Mouse (Mus musculus) c-Kit-positive CD71-positive TER-119-negative erythroid progenitor cells, embryonic 14.5 days (primary cell): Measurements from ENCODE around the gene Zfp385a.
A peak's percentile ranks its signal among the peaks of the same experiment; 100 is the strongest.

ENCODE experiments used
- DNase-seq: peaks from one replicate; pipeline ENCODE4 v3.0.0-alpha.2; 2013; ENCODE audit warnings: low read depth

The Zfp385a gene

DNA sequence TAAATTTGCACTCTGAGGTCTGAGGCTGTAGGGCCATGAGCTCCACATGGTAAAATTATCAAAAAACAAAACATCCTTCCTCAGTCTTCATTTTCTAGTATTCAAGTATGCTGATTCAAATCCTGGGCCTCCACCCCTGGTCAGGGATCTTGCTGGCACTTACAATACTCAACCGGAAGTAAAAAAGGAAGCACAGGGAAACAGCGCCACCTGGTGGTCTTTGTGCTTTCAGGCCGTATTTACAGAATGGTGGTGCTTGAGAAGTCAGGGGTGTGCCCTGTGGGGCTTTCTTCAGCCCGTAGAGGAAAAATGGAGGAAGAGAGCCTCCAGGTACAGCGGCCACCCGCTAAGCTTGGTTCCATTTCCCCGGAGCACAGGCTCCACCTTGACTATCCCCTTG, 32.8 kb downstream of the Zfp385a start:
- peak; percentile 97 for DNase-seq

DNA sequence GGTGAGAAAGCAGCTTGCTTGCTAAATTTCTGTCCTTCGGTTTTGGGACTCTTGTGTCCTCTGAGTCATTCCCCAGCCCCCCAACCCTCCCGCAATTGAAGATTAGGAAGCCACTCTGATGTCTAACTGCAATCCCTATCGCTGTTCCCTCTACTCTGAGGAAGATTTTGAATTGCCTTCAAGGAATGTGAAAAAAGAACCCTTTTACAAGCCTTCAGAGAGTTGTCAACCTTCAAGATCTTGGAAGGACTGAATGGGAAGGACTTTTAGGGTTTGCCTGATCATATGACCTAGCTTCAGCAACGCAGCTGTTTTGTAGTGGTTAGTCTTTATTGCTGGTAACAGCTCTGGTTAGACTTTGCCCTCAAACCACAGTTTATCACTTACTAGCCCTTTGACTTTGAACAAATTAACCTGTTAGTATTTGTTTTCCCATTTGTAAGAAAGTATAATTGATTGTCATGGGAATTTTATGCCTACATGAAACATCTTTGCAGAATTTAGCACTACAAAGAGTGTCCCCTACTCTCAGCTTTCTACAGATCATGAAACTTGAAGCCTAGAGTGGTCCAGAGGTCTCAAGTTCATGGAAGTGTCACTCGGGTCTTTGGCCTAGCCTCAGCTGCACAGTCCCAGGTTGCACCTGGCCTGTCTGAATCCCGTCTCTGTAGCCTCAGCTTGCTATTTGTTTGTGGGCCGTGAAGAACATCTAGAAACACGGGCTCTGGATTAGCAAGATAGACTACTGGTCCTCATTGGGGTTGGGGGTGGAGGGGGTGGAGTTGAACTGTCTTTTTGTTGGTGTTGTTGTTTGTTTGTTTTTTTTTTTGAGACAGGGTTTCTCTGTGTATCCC, 33.9 kb downstream of the Zfp385a start:
- DNase-seq: no peak

DNA sequence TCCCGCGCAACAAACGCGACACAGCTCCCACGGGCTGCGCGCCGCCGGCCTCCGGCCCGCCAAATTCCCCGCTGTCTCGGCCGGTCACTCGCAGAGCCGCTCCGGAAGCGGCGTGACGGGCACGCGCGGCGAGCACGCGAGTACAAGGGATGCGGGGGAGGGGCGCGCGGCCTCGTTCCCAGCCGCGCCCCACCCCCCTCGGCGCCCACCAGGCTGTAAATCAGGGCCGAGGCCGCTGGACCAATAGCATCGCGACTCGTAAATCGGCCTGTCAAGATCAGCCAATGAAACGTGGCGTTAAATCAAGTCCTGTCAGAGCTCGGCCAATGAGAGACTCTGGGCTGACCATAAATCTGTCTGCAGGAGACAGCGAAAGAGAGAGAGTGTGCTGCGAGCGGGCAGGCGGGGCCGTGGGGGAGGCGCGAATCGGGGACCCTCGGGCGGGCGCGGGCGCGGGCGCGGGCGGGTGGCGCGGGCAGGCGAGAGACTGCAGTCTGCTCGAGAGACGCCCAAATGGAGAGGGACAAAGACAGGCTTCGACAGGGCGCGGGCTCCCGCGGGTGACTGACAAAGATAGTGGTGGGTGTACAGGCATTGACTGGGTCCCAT, 34.7 kb downstream of the Zfp385a start:
- DNase-seq: peak; percentile 78

DNA sequence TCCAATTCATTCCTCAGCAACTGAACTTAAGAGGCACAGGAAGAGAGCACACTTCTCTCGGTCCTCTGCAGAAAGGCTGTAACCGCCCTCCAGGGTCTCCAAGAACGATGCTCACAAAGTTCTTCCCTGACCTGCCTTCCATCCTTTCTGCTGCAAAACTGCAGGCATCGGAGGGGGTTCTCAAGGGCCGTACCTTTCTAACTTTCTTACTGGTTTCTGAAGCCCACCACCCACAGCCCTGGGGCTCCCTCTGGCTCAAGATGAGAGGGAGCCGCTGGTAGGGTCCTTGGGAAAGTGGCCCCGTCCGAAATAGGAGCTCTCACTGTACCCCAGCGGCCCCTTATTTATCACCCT, 35.3 kb downstream of the Zfp385a start:
- DNase-seq: no peak

DNA sequence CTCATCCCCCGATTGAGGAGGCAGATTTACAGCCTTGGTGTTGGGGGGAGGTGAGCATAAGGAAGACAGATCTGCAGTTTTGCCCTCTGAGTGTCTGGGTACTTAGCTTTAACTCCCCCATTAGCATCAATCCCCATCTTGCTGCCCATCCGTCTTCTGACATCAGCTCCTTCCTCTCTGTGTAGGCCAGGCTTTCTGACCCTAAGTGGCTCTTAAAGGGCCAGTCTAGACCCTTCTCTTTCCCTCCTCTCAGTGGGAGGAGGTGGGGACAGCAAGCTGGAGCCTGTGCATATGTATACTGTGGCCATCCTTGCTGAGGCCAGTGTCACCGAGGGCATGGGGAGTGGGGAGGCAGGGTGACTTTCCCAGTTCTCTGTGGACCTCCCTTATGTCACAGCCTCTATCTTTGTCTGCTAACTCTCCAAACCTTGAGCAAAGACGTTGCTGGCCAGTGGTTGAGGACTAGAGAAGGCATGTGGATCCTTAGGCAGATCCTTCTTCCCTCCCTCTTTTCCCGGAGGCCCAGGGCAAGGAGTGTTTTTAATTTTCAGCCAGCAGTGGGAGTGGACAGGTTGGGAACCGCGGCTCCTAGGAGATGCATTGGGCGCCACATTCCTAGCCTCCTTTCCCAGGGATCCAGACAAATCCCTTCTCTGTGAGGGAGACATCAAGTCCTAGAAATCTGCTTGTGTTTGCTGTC, 35.8 kb downstream of the Zfp385a start:
- DNase-seq: no peak

DNA sequence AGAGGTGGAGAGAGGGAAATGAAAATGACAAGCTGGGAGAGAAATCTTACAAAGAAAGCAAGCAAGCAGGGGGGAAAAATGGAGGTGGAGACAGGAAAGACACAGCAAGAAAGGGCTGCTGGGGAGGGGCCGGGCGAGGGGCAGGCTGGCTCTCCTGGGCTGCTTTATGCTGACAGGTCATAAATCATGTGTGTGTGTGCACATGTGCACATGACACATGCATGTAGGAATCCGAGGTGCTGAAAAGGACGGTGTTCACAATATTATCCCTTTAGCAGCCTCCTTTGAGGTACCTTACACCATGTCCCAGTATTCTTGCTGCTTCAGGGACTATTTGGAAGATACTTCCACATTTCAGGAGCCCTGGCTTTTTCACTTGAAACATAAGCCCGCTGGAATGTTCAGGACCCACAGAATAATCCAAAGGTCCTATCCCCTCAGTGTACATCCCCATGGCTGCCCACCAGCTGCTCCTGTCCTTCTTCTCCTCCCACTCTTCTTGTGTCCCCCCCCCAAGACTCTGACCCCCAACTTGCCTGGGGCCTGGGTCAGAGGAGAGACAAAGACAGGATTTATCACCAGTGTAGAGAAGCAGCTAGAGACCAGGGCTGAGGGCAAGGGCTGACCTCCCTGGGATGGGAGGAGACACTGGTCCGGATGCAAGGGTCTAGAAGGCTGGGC, 37.4 kb downstream of the Zfp385a start:
- DNase-seq: no peak

DNA sequence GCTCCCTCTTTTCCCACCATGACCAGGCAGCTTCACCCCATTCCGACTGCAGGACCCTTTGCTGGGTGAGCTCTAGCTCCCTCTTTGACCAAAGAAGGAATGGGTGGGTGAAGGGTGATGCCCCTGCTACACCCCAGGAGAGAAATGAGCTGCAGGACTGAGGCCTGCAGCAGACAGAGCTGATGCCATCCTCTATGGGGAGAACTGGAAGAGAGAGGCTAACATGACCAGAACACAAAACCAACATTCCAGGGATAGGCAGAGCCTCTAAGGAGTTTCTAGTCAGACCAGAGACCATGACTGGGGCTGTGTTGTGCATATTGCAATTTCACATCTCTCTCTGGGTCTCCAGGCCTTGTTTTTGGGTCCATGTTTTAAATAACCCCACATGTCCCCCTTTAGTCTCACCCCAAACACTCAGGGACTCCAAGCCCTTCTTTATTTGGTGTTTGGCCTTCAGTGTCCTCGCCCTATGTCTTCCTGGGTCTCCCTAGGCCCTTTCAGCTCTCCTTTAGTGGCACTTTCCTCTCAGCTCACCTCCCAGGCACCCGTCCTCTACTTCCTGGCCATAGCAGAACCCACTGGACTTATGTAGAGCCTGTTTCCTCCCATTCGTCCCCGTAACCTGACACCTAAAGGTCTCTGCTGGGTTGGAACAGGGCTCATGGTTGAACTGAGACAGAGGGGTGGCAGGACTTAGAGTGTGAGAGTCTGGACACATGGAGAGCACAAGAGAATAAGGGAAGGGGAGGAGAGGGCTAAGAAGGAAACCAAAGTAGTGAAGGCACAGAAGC, 38.1 kb downstream of the Zfp385a start:
- DNase-seq: no peak

DNA sequence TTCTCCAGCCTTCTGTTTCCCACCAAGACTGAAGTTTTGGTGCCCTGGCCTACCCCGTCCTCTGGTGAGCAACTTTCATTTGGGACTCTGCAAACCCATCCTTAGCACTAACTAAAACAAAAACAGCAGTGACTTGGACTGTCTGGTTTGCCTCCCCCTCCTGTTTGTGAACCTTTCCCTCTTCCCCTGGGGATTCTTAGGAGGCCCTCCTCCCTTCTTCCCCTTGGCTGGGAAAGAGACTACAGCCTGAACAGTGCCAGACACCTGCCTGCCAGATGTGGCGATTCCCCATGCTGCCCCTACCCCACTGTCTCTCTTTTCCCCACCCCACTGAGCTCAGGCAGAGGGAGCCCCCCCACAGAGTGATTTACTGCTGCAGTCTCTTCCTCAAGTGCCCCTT, 38.8 kb downstream of the Zfp385a start:
- no peak for DNase-seq

DNA sequence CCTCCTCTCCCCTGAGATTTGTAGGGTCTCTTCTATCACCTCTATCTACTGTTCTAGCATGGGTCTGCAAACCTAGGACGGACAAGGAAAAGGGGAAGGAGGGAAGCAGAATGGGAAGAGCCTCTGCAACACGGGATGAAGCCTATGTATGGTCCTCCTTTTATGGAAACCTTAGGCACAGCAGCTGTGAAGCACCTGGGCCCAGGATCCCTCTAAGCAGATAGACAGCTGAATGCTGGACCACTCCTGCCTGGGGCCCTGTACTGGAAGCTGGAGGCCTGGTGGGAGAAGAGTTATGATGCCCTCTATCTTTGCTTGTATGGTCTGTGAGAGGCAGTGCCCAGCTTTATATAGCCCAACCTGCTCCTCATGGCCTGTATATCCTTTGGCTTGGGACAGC, 39.3 kb downstream of the Zfp385a start:
- DNase-seq: no peak

DNA sequence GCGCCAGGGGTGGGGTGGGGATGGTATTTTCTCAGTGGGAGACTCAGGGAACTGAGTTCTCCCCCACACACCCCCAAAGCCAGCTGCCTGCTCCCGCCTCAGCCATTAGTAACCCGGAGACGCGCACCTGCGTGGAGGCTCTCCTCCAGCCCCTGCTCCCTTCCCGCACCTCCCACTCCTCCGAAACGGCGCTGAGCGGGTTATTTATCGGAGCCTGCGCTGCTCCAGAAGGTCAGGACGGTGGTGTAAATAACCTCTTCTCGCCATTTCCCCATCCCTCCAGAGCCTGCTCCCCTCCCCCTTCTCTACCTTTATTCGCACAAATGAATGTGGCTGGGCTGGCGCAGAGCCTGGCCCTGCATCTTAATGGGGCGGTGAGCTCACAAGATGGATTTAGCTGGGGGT, 39.8 kb downstream of the Zfp385a start:
- no peak for DNase-seq

DNA sequence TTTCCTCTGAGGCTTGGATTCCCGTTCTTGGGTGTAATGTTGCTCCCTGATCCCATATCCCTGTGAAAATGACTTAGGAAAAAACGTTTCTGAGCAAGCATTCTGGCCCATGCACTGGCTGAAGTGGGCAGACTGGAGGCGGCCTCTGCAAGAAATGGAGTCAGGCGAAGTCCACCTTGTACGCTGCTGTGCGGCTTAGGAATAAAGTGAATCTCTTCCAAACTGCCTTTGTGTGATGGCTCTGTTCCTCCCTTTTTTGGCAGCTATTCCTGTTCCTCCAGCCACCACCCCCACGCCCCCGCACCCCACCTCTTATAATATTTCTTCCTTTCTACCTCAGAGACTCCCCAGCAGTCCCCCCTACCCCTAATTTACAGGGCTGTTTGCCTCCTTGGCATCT, 40.2 kb downstream of the Zfp385a start:
- no peak for DNase-seq

DNA sequence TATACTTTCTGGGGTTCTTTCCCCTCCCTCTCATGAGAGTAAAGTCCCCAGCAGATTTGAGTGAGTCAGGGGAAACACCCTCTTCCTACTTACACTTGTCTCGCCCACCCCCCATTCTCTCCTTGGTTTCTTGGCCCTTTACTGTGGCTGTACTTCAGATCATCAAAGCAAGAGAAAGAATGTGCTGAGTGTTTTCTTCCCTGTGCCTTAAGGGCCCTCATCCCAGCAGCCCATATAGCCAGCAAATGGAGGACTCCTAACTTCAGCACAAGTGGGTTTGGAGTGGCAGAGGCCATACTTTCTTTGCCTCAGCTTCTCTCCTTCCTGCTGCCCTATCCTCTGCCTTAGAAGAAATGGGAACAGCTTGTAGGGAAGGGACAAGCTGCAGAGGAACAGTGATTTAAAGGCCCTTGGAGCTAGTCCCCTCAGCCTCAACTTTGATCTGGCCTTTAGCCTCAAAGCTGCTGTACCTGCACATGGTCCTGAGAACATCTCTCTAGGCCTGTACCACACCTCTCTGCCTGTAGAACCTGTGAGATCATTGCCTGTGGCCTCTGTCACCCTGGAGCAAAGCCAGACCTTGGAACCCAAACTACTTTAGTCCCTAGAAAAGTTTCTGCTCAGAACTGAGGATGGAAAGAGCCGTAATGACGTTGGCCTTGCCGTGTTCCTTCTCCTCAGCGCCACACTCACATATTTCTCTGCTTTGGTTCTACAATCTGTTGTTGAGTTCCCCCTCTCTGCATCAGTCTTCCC, 40.9 kb downstream of the Zfp385a start:
- DNase-seq: no peak

DNA sequence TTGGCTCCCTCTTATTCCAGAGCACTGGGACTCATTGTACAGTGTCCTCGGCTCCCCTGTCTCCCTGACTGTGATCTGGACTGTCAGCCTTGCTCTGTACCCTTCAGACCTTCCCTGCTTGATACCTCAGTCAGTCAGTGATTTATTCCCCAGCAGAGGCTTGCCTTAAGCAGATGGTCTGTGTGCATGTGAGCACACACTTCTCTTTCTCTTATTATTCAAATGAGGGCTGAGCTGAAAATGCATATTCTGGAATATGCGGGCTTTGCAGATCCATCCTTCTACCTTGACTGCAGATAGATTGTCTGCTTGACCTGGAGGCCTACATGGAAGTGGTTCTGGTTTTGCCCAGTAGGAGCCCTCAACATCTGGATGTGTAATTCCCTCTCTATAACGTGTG, 41.9 kb downstream of the Zfp385a start:
- no peak for DNase-seq

DNA sequence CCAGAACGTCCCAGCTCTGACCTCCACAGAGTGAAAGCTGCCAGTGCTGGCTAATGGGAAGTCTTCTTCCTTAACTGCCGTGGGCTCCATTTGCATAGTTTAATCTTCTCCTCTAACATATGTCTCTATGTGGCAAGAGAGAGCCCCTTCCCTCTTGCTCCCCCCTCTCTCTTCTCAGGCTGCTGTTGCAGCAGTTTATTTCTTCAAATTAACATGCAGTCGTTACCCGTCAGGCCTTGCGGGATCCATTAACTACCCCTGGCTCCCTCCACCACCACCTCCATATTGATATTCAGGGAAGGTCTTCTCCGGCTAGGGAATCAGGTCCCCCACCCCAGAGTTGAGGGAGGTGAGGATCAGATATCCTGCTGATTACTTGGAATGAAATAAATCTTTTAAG, 42.6 kb downstream of the Zfp385a start:
- no peak for DNase-seq

DNA sequence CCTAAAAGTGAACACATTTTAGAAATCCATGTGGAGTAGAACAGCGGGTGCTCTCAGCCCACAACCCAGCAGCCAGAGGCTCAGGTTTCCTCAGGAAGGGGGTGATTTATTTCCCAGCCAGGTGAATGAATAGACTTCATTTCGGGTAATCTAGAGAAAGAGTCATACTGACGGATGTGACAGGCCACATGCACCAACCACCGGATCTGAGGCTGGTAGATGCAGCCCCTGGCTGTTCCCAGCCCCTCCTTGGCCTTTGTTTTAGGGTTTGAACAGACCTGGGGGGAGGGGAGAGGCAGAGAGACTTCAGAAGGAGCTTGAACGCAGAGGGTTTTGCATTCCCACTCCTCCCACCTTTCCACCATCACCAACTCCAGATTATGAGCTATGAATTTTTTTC, 44.0 kb downstream of the Zfp385a start:
- no peak for DNase-seq

DNA sequence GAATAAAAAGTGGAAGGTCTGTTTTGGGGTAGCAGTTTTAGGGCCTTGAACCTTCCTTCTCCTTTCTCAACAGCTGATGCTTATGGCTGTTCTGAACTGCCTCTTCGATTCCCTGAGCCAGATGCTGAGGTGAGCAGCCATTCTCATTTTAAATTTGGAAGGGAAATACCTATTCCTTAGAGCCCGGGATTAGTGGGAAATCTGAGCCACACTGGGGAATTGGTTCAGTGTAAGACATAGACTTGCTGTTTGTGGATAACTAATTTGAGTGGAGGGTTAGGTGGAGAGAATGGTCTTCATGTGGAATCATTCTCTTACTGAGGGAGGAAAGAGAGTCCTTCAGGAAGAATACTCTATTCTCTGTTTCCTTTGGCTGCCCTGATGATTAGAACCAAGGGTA, 45.2 kb downstream of the Zfp385a start:
- no peak for DNase-seq

DNA sequence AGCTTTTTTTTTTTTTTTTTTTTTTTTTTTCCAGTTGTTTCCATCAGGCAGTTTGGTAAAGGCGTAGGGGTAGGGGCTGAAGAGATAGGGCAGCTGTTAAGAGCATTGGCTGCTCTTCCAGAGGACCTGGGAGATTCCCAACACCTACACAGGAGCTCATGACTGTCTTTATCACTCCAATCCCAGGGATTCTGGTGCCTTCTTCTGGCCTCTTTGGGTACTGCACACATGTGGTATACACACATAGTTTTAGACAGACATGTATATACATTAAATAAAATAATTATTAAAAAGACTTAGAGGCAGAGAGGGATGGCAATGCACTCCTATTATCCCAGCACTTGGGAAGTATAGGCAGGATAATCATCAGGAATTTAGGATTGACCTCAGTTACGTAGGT, 46.5 kb downstream of the Zfp385a start:
- DNase-seq: no peak

DNA sequence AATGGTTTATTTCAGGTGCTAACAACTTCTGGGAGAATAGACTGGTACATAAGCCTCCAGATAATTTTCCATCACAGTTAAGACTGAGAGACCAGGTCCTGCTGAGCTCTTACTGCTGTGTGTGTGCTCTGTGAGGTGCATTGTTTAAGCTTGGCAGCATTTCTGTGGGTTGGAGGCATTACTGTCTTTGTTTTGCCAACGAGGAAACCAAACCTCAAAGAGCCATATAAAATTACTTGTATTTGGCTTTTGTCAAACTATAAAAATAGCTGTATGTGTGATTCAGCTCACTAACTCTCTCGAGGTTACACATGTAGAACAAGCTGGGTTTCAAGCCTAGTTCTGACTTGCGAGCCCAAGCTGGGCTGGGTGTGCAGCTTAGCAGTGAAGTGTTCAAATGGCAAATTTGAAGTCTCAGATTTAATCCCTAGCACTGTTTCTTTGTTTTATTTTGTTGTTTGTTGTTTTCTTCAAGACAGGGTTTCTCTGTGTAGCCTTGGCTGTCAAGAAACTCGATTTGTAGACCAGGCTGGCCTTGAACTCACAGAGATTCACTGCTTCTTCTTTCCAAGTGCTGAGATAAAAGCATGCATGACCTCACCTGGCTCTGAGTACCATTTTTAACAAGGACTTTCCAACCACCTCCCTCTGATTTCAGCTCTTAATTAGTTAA, 47.1 kb downstream of the Zfp385a start:
- DNase-seq: no peak

DNA sequence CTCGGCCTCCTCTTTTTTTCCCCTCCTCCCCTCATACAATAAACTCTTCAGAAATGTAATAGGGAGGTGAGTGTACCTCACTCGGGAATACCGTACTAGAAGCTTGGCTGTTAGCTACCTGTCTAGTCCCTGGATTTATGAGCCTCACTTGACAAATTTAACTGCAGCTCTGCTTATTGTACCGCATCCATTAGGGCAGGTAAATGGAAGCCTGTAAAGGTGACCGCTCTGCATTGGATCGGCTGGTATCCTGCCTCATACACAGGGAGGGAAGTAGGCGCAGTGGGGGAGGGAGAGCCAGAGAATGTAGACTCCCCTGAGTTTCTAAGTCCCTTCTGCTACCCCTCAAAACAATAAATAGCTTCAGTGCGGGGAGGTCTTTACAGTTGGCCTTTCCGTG, 49.0 kb downstream of the Zfp385a start:
- no peak for DNase-seq

DNA sequence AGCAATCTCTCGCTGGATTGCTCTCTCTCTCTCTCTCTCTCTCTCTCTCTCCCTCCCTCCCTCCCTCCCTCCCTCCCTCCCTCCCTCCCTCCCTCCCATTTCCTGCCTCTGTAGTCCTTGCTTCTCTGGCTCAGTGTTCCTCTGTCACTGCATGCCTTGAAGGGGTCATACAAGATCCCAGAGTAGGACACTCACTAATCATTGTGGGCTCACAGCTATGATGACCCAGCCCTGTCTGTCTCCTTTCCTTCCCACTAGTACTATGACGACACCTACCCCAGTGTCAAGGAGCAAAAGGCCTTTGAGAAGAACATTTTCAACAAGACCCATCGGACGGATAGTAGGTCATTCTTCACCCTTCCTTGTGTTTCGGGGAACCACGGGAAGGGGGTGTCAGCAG, 49.5 kb downstream of the Zfp385a start:
- no peak for DNase-seq

DNA sequence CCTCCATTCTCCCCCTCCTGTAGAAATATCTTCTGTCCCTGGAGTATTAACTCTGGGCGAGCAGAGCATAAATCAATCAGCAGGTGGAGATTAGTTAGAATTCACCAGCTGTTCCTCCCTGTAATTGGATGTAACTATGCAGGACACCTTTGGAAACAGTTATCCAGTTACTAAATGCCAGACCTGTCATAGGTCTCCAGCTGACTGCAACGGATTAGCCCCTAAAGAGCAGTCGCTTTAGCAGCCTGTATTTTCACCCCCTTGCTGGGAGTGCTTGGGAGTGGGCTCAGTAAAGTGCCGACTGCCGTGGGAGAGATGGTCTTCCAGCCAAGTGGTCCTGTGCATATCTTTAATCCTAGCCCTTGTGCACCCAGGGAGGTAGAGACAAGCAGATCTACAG, 50.3 kb downstream of the Zfp385a start:
- DNase-seq: no peak
